Mouse (Mus musculus) hindbrain, embryonic 10.5 days (tissue): ENCODE measurements around the gene Eng. TPM values are rescaled to one million over a fixed set of nuclear protein-coding genes. Genes with fewer than 3 reads are reported as not detected.

Source experiments
- DNase-seq: peaks from one replicate; pipeline ENCODE4 v3.0.0-alpha.2; 2017; ENCODE audit warnings: low spot score
- H3K27ac ChIP-seq: fragments of 300-500 bp; sonication (generic); 2 replicates; pipeline ENCODE4 v1.5.1; 2016; ENCODE audit warnings: mild to moderate bottlenecking, moderate library complexity
- H3K27me3 ChIP-seq: fragments of 300-500 bp; sonication (generic); 2 replicates; pipeline ENCODE4 v1.6.1; 2016; ENCODE audit warnings: mild to moderate bottlenecking; ENCODE audit not compliant: poor library complexity, insufficient read depth, severe bottlenecking
- H3K36me3 ChIP-seq: fragments of 300-500 bp; sonication (generic); 2 replicates; pipeline ENCODE4 v1.6.1; 2016; ENCODE audit warnings: mild to moderate bottlenecking, moderate library complexity
- H3K4me1 ChIP-seq: fragments of 300-500 bp; sonication (generic); replicated peaks from 2 replicates; pipeline ENCODE4 v1.6.1; 2016; ENCODE audit warnings: mild to moderate bottlenecking
- H3K4me3 ChIP-seq: fragments of 300-500 bp; sonication (generic); 2 replicates; pipeline ENCODE4 v1.5.1; 2016; ENCODE audit warnings: mild to moderate bottlenecking, moderate library complexity
- H3K9me3 ChIP-seq: fragments of 300-500 bp; sonication (generic); 2 replicates; pipeline ENCODE4 v1.6.1; 2016; ENCODE audit warnings: mild to moderate bottlenecking, moderate library complexity
- WGBS: fragments of 180-500 bp; shearing (Covaris S2); methylation state at CpG from one replicate; pipeline ENCODE4 v1.1.7; 2016; 5-methylcytosine and 5-hydroxymethylcytosine counted together
- polyA plus RNA-seq: library from polyadenylated mRNA; unstranded; fragments of >200 nt; fragmentation: Nextera tagmentation; extraction: Ambion mirVana; gene quantifications from 2 replicates; pipeline ENCODE4 v1.2.1, GENCODE M21; 2016

Eng gene
- polyA plus RNA-seq, 1 experiment from 2014 or later: 35.8 TPM

DNA sequence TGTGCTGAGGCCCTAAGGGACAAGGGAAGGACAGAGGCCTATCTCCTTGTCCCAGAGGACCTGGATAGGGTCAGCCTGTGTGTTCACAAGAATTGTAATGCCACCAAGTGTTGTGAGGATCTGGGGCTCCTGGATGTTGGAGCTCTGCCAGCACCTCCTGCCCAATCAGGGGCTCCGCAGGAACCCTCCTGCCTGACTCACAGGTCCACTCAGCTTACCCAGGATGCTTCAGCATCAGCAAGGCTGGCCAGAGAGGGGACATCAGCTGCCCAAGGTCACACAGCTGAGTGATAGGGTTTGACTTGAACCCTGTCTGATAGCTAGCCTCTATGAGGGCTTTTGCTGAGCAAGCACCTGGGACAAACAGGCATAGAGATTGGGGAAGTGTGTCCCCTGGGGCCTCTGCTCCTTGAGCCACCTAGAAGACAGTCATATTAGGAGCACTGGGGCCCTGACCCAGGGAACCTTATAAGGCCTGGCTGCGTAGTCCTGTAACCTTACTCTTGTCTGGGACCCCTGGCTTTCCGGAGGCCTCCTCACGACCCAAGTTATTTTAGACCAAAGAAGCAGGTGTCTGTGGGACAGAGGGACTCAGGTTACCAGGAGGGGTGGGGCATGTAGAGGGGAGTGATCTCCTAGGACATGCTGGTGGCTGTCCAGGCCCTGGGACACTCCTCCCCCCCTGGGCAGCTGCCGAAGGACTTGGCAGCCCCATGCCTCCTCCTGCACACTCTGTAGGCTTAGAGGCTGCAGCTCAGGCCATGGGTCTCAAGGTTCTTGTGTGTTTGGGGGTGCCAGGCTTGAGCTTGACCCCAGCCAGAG, 20.3 kb upstream of the Eng start:
- H3K4me3 ChIP-seq: peak overlapping the region; percentile 43; the same call in 1 of the 2 replicates
- WGBS: 48% methylated on average over 5 of the region's 5 CpGs

DNA sequence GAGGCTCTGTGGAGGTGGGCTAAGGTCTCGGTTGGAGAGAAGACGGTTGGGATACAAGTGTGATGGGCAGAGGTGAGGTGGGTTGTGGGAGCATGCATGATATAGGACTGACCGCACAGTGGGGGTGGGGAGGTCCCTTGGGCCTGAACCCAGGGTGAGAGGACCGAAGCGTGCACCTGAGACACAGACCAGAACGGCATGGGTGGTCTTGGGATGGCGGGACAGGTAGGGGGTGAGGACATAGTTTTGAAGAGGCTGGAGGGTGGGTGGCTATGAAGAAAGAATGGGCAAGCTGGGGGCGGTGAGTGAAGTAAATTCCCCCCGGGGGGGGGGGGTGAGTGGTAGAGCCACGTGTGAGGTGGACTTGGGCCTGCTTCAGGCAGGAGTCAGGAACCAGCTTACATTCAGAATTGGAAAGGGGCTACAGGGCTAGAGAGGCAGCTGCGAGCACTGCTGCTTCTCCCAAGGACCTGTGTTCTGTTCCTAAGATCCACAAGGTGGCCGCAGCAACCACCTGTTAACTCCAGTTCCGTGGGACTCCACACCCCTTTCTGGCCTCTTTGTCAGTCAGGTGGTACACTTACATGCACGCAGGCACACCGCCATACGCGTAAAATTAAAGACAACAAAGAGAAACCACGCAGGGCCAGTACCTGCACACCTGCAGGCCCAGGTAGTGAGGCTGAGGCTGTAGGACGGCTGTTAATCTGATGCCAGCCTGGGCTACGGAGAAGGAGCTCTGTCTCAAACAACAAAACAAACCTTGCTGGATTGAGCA, 18.9 kb upstream of the Eng start:
- Histone ChIP-seq H3K27me3 (0 out of 2 replicates have a peak, but pooled peaks cover 6% of the 10 kb centered on the region), H3K27ac (peak overlapping the region; percentile 45; the same call in 1 of the 2 replicates), H3K4me3 (no peak overlapping the region), H3K36me3 (no peaks in the 10 kb centered on the region), H3K4me1 (peaks cover 85% of the 10 kb centered on the region), H3K9me3 (no peaks in the 10 kb centered on the region)
- no peak for DNase-seq
- 62% methylated on average over 20 of the region's 20 CpGs for WGBS

More for the DNA sequence above, 20.3 kb upstream of the Eng start:
- H3K27ac ChIP-seq: peak overlapping the region; percentile 88
- 0 out of 2 replicates have a peak, but pooled peaks cover 6% of the 10 kb centered on the region for H3K27me3 ChIP-seq
- DNase-seq: no peak
- H3K9me3 ChIP-seq: no peaks in the 10 kb centered on the region
- no peaks in the 10 kb centered on the region for H3K36me3 ChIP-seq
- H3K4me1 ChIP-seq: peaks cover 81% of the 10 kb centered on the region

DNA sequence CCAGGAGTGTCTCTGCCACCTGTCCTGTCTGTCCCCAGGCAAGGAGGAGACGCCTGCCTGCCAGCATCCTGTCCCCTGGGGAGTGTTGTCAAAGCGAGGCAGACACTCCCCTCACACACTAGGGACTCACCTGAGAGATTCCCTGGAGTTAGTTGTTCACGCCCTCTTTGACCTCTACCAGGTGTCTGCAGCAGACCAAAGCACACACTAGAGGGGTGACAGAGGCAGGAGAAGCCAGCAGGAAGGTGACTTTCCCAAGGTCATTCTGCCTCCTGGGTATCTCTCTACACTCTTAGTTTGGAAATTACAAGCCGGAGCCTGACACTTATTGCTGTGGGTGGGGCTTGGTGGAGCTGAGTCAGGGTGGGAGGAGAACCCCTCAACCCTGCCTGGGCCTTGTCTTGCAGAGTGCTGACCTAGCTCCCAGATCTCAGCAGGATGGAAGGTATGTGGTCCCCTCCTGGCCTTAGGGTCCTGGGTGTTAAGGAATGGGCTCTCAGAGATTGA, 18.3 kb upstream of the Eng start:
- WGBS: 61% methylated on average over 4 of the region's 4 CpGs
- no peak for DNase-seq
- Histone ChIP-seq H3K27ac (peak overlapping the region; percentile 86), H3K36me3 (peaks cover under 1% of the 10 kb centered on the region; the same call in 1 of the 2 replicates), H3K9me3 (no peaks in the 10 kb centered on the region), H3K27me3 (0 out of 2 replicates have a peak, but pooled peaks cover 6% of the 10 kb centered on the region), H3K4me3 (no peak overlapping the region), H3K4me1 (peaks cover 89% of the 10 kb centered on the region)

DNA sequence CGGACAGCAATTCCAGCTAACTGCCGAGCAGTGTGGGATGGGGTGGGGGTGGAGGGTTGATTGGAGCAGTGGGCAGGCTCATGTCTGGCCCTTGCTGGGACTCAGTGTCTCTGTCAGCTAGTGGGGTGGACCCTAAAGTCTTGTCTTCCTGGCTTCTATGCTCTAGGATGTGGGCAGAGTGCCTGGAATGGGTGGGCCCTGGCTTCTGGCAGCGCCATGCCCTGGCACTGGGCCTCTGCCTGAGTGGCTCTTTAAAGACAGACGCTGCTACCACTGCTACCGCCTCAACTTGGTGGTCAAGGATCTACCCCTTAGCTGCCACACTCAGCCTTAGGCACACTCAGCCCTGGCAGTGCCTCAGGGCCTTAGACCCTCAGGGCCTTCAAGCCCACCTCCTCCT, 17.7 kb upstream of the Eng start:
- Histone ChIP-seq H3K9me3 (no peaks in the 10 kb centered on the region), H3K4me3 (peak overlapping the region; percentile 33), H3K4me1 (peaks cover 95% of the 10 kb centered on the region), H3K27ac (peak overlapping the region; percentile 86), H3K27me3 (0 out of 2 replicates have a peak, but pooled peaks cover 6% of the 10 kb centered on the region), H3K36me3 (peaks cover 6% of the 10 kb centered on the region)
- WGBS: 43% methylated on average over 5 of the region's 5 CpGs
- no peak for DNase-seq

DNA sequence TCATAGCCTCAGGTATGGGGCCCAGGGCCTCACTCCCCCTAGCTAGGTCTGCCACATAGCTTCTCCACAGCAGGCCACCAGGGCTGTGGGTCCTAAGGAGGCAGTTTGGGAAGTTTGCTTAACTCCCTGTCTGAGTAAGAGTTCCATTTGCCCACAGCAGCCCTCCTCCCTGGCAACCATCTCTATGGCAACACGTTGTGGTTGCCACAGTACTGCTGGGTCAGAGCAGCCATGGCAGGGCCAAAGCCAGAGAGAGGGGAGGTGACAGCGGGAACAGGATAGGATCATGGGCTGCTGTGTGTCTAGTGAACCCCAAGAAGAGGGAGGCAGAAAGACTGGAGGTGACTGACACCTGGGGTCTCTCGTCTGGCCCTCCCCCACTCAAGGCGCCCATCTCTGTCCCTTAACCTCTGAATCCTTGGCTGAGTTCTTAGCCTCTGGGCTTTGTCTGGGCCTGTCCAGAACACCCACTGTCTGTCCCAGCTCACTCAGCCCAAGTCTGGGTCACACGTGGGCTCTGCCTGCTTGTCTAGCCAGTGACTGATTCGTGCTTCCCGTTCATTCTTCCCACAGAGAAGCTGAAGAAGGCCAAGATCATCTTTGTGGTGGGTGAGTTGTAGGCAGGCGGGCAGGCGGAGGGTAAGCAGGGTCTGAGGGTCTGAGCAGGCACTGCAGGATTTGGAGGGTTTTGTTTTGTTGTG, 17.0 kb upstream of the Eng start:
- Histone ChIP-seq H3K36me3 (peaks cover 11% of the 10 kb centered on the region), H3K4me1 (peaks cover 93% of the 10 kb centered on the region), H3K4me3 (peak overlapping the region; percentile 33), H3K27ac (peak overlapping the region; percentile 86), H3K9me3 (no peaks in the 10 kb centered on the region), H3K27me3 (0 out of 2 replicates have a peak, but pooled peaks cover 6% of the 10 kb centered on the region)
- DNase-seq: peak; percentile 88
- 30% methylated on average over 9 of the region's 9 CpGs for WGBS

DNA sequence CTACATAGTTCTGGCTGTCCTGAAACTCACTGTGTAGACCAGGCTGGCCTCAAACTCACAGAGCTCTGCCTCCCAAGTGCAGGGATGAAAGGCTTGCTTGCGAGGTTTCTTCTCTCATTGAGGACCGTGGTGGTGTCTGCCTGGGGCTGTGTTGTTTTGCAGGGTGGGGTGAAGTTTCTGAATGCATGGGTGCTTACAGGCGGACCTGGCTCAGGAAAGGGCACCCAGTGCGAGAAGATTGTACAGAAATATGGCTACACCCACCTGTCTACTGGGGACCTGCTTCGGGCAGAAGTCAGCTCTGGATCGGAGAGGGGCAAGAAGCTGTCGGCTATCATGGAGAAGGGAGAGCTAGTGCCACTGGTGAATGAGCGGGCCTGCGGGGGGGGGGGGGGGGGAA, 16.4 kb upstream of the Eng start:
- peak overlapping the region; percentile 33; the same call in 1 of the 2 replicates for H3K4me3 ChIP-seq
- H3K4me1 ChIP-seq: peaks cover 93% of the 10 kb centered on the region
- 0 out of 2 replicates have a peak, but pooled peaks cover 6% of the 10 kb centered on the region for H3K27me3 ChIP-seq
- WGBS: 71% methylated on average over 9 of the region's 9 CpGs
- H3K9me3 ChIP-seq: no peaks in the 10 kb centered on the region
- peak overlapping the region; percentile 86 for H3K27ac ChIP-seq
- H3K36me3 ChIP-seq: peaks cover 12% of the 10 kb centered on the region
- no peak for DNase-seq

DNA sequence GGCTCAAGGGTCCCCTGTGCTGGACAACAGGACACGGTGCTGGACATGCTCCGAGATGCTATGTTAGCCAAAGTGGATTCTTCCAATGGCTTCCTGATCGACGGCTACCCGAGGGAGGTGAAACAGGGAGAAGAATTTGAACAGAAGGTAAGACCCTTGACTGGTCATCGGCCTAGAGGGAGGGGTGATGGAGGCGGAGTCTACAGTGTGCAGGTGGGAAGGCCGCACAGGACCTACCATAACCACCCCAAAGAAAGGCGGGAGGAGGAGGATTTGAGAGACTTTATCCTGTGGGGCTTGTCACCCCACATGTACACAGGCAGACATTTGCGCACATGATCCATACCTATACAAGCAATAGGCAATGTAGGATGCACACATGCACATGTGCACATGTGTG, 15.3 kb upstream of the Eng start:
- Histone ChIP-seq H3K36me3 (peaks cover 12% of the 10 kb centered on the region), H3K27me3 (0 out of 2 replicates have a peak, but pooled peaks cover 6% of the 10 kb centered on the region), H3K4me3 (no peak overlapping the region), H3K27ac (peak overlapping the region; percentile 86; the same call in 1 of the 2 replicates), H3K4me1 (peaks cover 84% of the 10 kb centered on the region), H3K9me3 (no peaks in the 10 kb centered on the region)
- DNase-seq: no peak
- 87% methylated on average over 10 of the region's 10 CpGs for WGBS

DNA sequence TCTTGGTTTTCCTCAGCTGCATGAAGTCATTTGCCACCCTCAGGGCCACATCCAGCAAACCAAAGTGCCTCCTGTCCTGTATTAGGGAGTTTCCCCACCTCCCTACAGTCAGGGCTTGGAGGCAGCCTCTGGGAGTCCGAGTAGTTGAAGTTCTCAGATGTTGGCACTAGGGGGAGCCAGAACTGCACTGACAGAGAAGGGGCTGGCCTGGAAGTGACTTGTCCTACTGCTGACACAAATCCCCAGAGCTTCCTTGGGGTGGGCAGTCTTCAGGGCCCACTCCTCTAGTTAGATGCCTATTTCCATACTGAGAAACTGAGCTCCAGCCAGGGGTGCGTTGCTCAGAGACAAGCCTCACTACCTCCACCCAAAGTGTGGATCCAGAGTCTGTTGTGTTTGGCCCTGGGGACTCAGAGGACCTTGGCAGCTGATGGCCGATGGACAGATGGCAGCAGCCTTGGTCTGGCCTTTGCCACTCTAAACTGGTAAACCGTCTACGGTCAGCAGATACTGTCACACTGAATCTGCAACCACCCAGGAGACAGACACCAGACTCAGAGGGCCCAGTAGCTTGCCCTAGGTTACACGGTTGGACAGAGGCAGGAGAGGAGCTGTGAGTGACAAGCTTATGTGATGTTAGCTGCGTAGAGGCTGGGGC, 14.5 kb upstream of the Eng start:
- H3K4me1 ChIP-seq: peaks cover 82% of the 10 kb centered on the region

DNA sequence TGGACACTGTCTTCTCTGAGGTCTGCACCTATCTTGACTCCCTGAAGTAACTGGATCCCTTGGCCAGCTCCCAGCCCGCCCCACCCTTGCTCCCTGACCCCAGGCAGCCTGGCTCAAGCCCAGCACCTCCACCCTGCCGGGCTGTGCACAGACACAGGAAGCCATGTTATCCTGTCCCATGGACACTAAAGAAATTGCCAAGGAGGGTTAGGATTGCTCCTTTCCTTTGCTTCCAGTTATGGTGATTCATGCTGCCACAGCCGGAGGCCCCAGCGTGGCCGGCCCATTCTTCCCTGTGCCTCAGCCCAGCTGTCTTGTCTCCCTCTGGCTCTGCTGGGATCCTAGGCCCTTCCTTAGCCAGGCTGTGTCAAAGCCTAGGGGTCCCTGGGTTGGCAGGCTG, 12.7 kb upstream of the Eng start:
- Histone ChIP-seq H3K36me3 (peaks cover 12% of the 10 kb centered on the region), H3K4me1 (peaks cover 75% of the 10 kb centered on the region), H3K27me3 (no peaks in the 10 kb centered on the region), H3K27ac (peak overlapping the region; percentile 67; the same call in 1 of the 2 replicates), H3K4me3 (no peak overlapping the region), H3K9me3 (no peaks in the 10 kb centered on the region)
- no peak for DNase-seq
- 81% methylated on average over 5 of the region's 5 CpGs for WGBS

More for the DNA sequence above, 14.5 kb upstream of the Eng start:
- peaks cover 12% of the 10 kb centered on the region for H3K36me3 ChIP-seq
- no peak overlapping the region for H3K4me3 ChIP-seq
- H3K9me3 ChIP-seq: no peaks in the 10 kb centered on the region
- H3K27ac ChIP-seq: peak overlapping the region; percentile 30
- 58% methylated on average over 7 of the region's 7 CpGs for WGBS
- 0 out of 2 replicates have a peak, but pooled peaks cover 6% of the 10 kb centered on the region for H3K27me3 ChIP-seq
- DNase-seq: peak; percentile 84

DNA sequence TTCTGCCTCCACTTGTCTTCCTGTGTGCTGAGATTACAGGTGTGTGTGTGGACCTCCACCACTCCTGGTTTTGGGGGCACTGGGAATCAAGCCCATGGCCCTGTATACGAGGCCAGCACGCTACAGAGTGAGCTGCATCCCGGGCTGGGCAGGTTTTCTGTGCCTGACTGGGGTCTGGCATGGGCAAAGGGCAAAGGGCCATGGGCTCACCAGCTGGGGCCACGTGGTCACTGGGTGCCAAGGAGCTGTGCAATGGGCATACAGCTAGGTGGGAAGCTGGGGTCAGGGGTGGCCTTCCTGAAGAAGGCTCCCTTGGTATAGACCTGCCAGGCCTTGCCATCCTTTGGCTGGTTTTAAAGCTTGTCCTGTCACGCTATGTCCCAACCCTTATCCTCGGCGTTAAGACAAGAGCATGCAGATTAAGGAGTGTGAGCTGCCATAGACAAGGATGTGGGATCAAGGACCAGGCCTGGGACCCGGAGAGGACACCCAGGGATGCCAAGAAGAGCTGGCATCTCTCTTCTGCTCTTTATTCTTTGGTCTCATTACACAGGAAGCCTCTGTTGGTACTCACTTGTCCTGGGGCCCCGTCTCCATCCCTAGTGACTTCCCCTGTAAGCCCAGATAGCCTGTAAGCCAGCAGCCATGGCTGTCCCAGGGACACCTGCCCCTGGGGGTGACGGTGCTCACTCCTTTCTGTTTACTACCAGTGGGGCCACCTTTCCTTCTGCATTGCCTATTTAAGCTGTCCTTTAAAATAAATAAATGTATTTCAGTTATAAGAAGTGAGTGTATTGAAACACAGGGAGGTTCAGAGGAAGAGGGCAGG, 11.9 kb upstream of the Eng start:
- DNase-seq: no peak
- Histone ChIP-seq H3K27me3 (no peaks in the 10 kb centered on the region), H3K27ac (no peak overlapping the region), H3K4me1 (peaks cover 69% of the 10 kb centered on the region), H3K36me3 (peaks cover 12% of the 10 kb centered on the region), H3K9me3 (no peaks in the 10 kb centered on the region), H3K4me3 (no peak overlapping the region)
- WGBS: 86% methylated on average over 10 of the region's 10 CpGs

DNA sequence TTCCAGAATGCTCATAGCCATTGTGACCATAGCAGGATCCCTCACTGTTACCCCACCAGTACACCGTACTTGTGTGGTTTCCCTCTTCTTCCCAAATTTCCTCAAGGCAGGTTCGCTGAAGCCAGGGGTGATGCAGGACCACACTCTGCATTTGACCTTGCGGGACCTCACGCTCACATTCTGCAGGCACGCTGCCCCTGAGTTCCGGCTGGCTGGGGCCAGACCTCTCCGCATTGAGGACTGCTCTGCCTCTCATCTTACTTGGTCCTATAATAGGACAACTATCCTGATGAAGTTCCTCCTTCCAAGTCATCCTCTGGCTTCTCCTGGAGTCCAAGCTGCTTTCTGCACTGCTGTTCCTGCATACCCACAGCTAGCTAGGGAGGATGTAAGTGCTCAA, 9.8 kb upstream of the Eng start:
- Histone ChIP-seq H3K27ac (peak overlapping the region; percentile 25), H3K4me3 (no peak overlapping the region), H3K4me1 (peaks cover 54% of the 10 kb centered on the region), H3K27me3 (no peaks in the 10 kb centered on the region), H3K36me3 (peaks cover 12% of the 10 kb centered on the region), H3K9me3 (no peaks in the 10 kb centered on the region)
- DNase-seq: no peak
- WGBS: 75% methylated on average over 7 of the region's 7 CpGs
